Mouse (Mus musculus): ENCODE measurements around the gene Cog2. TPM values are rescaled to one million over a fixed set of nuclear protein-coding genes. Genes with fewer than 3 reads are reported as not detected.

Gene Cog2
- total RNA-seq, 4 experiments from 2014 or later, result 21.6 to 26.9 (median 25.4) TPM

DNA sequence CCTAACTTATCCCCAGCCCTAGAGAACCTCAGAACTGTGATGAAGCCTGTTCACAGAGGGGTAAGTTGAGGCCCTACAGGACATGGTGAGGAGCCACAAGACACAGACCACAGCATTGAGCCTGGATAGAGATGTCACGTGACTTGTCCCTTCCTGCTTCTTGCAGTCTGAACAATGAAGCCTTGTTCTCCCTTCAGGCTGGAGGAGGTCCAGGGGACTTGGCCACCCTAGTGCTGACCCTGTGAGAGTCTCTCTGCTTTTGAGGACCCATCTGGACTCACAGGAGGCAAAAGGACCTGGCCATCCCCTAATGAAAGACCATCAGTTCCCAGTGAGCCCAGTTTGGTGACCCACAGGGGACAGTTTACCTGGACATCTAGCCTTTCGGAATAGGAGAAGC is 48.5 kb downstream of the Cog2 start:
- no peak for DNase-seq (ENCODE audit: low spot score)

DNA sequence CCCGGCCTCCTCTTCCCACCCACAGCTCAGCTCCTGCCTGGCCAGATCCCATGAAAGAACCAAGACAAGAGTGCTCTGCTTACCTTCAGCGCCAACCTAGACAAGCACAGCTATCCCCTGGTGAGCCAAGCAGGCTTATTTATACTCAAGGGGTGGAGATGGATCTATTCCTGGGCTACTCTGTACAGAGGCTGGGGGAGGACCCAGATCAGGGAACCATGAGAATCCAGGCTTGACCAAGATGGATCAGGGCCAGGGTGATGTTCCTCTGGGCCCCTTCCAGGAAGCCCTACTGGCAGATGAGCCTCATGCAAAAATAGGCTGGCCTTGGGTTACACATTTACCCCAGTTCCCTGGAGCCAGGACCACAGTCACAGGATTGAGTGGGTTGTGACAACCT is 49.0 kb downstream of the Cog2 start, which contains the start of gene Agt:
TSS of gene Agt (minus strand) at position 114 of the 400 bp plus-strand sequence.
- peak; percentile 74 for DNase-seq (ENCODE audit: low spot score)

DNA sequence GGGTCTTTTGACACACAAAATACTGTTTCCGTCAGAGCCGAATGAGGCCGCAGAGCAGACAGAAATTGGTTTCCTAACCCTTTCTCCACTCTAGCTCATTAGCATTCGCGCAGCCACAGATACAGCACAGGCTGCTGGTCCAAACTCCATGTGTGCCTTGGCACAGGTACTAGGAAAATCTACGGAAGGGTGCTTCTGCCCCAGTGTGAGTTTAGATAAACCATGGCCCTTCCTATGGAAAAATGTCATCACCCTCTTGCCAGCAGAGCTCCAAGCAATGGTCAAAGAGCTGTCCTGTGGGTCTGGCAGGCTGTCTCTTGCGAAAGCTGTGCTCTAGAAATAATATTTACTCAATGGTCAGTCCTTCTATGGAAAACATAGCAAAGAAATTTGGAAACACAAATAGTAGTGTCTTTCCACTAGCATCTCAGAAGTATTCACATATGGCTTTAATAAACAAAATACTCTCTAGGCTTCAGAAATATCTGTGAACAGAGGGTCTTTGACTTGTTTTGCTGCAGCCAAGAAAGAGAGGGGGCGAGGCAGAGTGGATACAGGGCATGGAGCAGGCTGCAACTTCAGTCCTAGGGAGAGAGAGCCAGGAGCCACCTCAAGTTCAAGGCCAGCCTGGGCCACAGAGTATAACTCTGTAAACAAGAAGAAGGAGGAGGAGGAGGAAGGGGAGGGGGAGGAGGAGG is 51.3 kb downstream of the Cog2 start:
- DNase-seq (ENCODE audit: low spot score), result no peak

DNA sequence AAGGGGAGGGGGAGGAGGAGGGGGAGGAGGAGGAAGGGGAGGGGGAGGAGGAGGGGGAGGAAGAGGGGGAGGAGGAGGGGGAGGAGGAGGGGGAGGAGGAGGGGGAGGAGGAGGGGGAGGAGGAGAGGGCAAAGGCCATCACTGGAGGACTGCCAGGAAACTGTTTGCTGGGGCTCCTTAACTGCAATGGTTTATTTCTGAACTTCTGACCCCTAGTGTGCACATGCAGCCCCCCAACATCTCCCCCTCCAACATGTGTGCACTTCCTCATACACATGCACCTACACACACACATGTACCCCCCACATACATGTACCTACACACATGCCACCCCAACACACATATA is 51.8 kb downstream of the Cog2 start:
- no peak for DNase-seq (ENCODE audit: low spot score)

DNA sequence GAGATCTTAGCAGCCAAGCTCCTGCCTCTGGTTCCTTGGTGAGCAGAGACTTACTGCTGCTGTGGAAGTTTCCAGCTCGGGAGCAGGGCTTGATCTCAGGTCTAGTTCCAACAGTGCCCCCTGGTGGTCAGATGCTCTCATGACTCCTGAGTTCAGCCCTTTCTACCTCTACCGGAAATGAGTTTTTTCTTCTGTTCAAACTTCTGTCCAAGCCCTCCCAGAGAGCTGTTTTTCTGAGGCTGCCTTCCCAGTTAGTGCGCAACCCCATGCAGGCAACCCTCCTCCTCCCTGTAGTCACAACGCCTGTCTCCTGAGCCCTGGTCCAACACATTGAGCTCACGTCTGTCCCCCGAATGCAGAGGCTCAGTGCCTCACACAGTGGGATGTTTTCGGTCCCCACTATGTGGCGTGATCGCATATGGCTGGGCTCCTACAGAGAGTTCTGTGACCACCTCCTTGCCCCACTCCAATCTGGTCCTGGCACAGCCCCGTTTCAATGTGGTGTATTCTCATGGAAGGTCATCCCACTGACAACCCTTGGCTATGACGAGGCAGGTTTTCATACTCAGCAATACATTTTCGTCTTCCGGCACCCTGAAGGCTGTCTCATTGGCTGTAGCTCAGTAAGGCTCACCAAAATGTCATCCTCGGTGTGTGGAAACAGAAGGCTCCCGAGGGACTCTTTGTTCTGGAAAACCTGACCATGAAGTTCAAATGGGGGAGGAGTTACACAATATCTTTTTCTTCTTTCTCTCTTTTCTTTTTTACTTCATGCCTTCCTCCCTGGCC is 53.2 kb downstream of the Cog2 start:
- DNase-seq (ENCODE audit: low spot score), result peak; percentile 86

DNA sequence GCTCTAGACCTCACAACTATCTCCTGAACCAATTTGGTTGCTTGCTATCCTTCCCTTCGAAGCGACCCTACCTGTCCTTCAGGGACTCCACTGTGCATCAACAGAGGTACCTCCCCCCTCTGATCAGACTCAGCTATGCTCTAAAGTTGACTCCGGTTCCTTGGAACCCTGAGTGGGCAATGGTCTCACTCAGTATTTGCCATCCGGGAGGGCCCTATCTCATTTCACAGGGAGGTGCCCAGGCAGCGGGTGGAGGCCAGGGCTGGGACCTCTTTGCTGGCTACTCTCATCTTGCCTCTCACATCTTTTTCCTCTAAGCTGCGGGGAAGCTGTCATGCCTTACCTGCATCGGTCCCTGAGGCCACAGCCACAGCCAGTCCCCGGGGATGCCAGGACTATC is 55.2 kb downstream of the Cog2 start, which contains the start of gene Capn9:
TSS of gene Capn9 (plus strand) at position 301 of the 400 bp plus-strand sequence.
- DNase-seq (ENCODE audit: low spot score), result no peak

DNA sequence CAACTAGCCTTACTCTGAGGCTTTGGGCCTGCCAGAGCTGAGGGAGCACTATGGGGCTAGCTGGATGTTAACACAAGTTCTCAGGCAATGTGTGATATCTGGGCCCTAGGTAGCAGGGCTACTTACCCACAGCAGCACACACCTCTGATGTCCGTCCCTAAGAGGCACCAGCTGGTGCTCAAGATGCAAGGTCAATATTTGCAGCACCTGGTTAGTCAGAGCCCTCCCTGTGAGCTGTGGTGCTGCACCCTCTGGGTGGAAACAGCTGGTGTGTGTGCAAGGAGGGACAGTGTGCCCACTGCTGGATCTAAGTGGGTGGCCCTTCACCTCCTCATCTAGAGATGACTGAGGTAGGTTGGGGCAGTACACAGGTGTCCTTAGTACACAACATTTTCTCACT is 56.2 kb downstream of the Cog2 start:
- DNase-seq (ENCODE audit: low spot score), result no peak

DNA sequence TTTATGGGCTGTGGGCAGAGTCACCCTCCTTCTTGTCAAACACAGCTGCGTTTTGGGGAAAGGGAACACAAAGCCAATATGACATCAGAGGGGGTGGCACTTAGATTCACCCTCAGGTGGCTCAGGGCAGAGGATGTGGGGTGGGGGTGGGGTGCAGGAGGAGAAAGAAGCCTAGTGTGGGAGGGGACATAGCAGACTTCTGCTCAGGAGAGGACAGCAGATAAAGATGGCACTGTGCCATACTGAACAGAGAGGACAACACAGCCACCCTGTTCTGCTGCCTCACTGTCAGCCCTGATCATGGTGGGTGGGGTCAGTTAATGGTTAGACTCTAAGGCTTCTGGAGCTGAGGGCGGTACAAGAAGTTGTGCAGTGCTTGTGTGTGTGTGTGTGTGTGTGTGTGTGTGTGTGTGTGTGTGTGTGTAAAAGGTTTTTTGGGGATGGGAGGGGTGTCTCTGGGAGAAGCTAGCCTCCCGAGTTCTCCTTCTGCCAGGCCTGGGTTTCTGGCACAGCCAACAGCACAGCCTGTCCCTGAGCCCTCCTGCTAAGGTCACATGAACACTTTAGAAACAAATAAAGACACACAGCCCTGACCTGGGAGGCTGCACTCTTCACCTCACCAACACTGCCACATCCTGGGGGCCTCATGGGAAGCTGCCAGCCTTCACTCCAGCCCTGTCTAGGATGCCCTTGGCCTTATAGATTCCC is 65.3 kb downstream of the Cog2 start:
- peak; percentile 50 for DNase-seq (ENCODE audit: low spot score)

DNA sequence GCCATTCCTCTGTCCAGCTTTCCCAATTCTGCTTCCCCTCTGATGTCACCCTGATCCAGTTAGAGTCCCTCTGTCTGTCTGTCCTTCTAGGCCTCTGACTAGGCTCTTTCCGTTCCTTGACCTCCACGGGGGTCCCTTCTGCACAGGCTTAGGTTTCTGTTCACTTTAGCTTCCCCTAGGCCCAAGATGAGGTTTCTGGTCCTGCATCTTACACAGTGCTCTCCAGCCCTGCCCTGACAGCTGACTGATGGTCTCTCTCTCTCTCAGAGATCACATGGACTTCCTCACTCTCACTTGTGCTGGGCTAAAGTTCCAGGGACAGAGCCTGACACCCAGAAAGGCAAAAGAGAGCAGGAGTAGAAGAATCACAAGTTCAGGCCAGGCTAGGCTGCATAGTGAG is 66.0 kb downstream of the Cog2 start:
- no peak for DNase-seq (ENCODE audit: low spot score)

DNA sequence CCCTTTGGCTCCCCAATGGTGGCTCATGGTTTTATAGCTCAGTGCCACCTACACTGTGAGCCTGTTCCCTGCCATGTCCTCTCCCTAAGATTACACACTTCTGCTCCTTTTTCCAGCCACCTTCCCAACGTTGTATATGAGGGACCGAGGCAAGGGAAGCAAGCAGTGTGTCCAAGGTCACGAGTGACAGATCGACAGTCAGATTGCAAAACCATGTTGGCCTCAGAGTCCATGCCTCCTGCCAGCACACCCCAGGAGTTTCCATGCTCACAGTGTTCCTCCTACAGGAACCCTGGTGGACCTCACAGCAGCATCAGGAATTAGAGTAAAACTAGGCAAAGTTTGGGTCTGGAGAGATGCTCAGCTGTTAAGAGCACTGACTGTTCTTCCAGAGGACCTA is 68.8 kb downstream of the Cog2 start:
- no peak for DNase-seq (ENCODE audit: low spot score)

Other genes starting within 250 kb of the Cog2 start
- gene Pgbd5, start 81.1 kb upstream of the Cog2 start, total RNA-seq (2022), result under 1 TPM; 0.41 to 0.66 (median 0.59) TPM
- gene Agt, start 48.9 kb downstream of the Cog2 start, total RNA-seq (2022), result 1 to 10 TPM; 4.7 to 6.6 (median 6.0) TPM
- not detected for gene Capn9, start 55.3 kb downstream of the Cog2 start, total RNA-seq (2022)
- 10 to 100 TPM; 42.8 to 61.1 (median 50.7) TPM for gene 2310022B05Rik, start 142.6 kb downstream of the Cog2 start, total RNA-seq (2022)
- gene Ttc13, start 201.2 kb downstream of the Cog2 start, total RNA-seq (2022), result 10 to 100 TPM; 13.4 to 18.6 (median 14.7) TPM
- gene Arv1, start 201.4 kb downstream of the Cog2 start, total RNA-seq (2022), result 1 to 10 TPM; 3.6 to 6.0 (median 3.9) TPM
- 1 to 10 TPM in 3 of 4 experiments, under 1 TPM in 1; 0.72 to 1.5 (median 1.4) TPM for gene Fam89a, start 231.1 kb downstream of the Cog2 start, total RNA-seq (2022)